Mouse (Mus musculus) embryonic facial prominence, embryonic 14.5 days (tissue): Measurements from ENCODE around the gene Capg. TPM values are rescaled to one million over a fixed set of nuclear protein-coding genes. Genes with fewer than 3 reads are reported as not detected.

Experiments
- ATAC-seq: fragments of 200-750 bp; cut with Nextera tagmentation; 2 replicates; pipeline ENCODE4 v1.8.0; 2017; ENCODE audit warnings: low read depth, moderate number of reproducible peaks, moderate TSS enrichment
- DNase-seq: peaks from one replicate; pipeline ENCODE4 v3.0.0-alpha.2; 2015; ENCODE audit warnings: low spot score
- H3K27ac ChIP-seq: fragments of 300-500 bp; sonication (generic); replicated peaks from 2 replicates; pipeline ENCODE4 v1.5.1; 2014; ENCODE audit warnings: low read depth, mild to moderate bottlenecking, low read length, moderate library complexity
- H3K27me3 ChIP-seq: fragments of 300-500 bp; sonication (generic); replicated peaks from 2 replicates; pipeline ENCODE4 v1.6.1; 2014; ENCODE audit warnings: low read length; ENCODE audit not compliant: control insufficient read depth, insufficient read depth
- H3K36me3 ChIP-seq: fragments of 300-500 bp; sonication (generic); 2 replicates; pipeline ENCODE4 v1.6.1; 2014; ENCODE audit warnings: low read length, mixed read lengths; ENCODE audit not compliant: control insufficient read depth, insufficient read depth
- H3K4me1 ChIP-seq: fragments of 300-500 bp; sonication (generic); 2 replicates; pipeline ENCODE4 v1.6.1; 2014; ENCODE audit warnings: antibody characterized with exemption, low read length; ENCODE audit not compliant: control insufficient read depth, insufficient read depth
- H3K4me2 ChIP-seq: fragments of 300-500 bp; sonication (generic); 2 replicates; pipeline ENCODE4 v1.6.1; 2014; ENCODE audit warnings: low read depth, mild to moderate bottlenecking, low read length, moderate library complexity, mixed read lengths
- H3K4me3 ChIP-seq: fragments of 300-500 bp; sonication (generic); 2 replicates; pipeline ENCODE4 v1.5.1; 2014; ENCODE audit warnings: low read depth, mild to moderate bottlenecking, low read length
- H3K9ac ChIP-seq: fragments of 300-500 bp; sonication (generic); 2 replicates; pipeline ENCODE4 v1.6.1; 2014; ENCODE audit warnings: low read depth, mild to moderate bottlenecking, low read length, moderate library complexity, mixed read lengths
- H3K9me3 ChIP-seq: fragments of 300-500 bp; sonication (generic); 2 replicates; pipeline ENCODE4 v1.6.1; 2016; ENCODE audit warnings: low read length; ENCODE audit not compliant: control insufficient read depth
- WGBS: fragments of 180-500 bp; shearing (Covaris S2); extraction: QIAGEN DNeasy Blood & Tissue Kit; methylation state at CpG from one replicate; pipeline ENCODE4 v1.1.7; 2014; 5-methylcytosine and 5-hydroxymethylcytosine counted together
- polyA plus RNA-seq: library from polyadenylated mRNA; unstranded; fragments of >200 nt; fragmentation: Nextera tagmentation; extraction: Ambion mirVana; gene quantifications from 2 replicates; pipeline ENCODE4 v1.2.1, GENCODE M21; 2014

Capg gene
- polyA plus RNA-seq, 1 experiment from 2014 or later, result 75.9 TPM

DNA sequence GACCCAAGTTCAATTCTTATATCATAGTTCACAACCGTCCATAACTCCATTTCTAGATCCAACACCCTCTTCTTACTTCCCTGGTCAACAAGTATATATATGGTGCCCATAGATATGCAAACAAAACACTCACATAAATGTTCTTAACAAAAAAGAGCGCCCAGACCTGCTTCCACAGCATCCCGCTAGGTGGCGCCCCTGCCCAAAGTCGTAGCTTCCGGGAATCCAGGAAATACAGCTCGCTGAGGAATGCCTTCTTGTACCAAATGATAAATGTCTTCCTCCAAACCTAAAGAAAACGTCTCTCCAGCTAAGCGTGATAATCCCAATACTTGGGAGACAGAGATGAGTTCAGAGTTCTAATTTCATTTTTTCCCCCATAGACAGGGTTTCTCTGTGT, 9.0 kb upstream of the Capg start:
- H3K9ac ChIP-seq, result no peak overlapping the region
- H3K36me3 ChIP-seq, result no peaks in the 10 kb centered on the region
- peaks cover 6% of the 10 kb centered on the region for H3K4me1 ChIP-seq
- 2% methylated on average over 9 of the region's 9 CpGs for WGBS
- H3K9me3 ChIP-seq, result no peaks in the 10 kb centered on the region
- no peak overlapping the region for H3K4me3 ChIP-seq
- ATAC-seq (no peak), DNase-seq (peak; percentile 81)
- peak overlapping the region; percentile 45 for H3K4me2 ChIP-seq
- H3K27ac ChIP-seq, result no peak overlapping the region
- H3K27me3 ChIP-seq, result no peaks in the 10 kb centered on the region

DNA sequence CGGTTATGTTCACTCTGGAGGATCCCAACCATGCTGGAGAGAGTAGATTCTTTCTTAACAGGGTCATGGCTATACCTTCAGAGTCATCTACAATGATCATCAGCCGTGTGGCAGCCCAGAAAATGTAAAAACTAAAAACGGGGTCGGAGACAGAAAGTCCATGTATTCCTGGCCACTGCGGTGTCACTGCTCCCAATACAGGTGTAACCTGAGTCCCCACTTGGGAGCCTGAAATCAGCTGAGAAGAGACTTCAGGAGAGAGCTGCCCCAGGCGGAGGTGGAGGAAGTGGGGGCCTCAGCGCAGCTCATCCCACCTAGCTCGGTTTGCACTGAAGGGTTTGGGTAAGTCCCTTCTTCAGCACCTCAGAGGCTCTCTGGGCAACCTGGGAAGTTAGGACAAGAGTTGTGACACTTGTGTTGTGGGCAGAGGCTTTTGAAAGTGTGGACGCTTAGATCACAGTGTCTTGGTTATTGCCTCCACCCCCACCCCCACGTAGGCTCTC, 6.1 kb upstream of the Capg start:
- DNase-seq (no peak), ATAC-seq (no peak)
- Histone ChIP-seq H3K4me2 (peak overlapping the region; percentile 75), H3K9ac (peak overlapping the region; percentile 63), H3K4me1 (peaks cover 6% of the 10 kb centered on the region), H3K9me3 (no peaks in the 10 kb centered on the region), H3K27ac (no peak overlapping the region), H3K27me3 (no peaks in the 10 kb centered on the region), H3K36me3 (no peaks in the 10 kb centered on the region), H3K4me3 (peak overlapping the region; percentile 49)
- 38% methylated on average over 10 of the region's 10 CpGs for WGBS

- WGBS, result under 1% methylated on average over 16 of the region's 16 CpGs
- peak overlapping the region; percentile 63 for H3K9ac ChIP-seq
- H3K4me2 ChIP-seq, result peak overlapping the region; percentile 75
These were observed 5.6 kb upstream of the Capg start for GRCm38 (mm10) chr6:72538562-72539031.

DNA sequence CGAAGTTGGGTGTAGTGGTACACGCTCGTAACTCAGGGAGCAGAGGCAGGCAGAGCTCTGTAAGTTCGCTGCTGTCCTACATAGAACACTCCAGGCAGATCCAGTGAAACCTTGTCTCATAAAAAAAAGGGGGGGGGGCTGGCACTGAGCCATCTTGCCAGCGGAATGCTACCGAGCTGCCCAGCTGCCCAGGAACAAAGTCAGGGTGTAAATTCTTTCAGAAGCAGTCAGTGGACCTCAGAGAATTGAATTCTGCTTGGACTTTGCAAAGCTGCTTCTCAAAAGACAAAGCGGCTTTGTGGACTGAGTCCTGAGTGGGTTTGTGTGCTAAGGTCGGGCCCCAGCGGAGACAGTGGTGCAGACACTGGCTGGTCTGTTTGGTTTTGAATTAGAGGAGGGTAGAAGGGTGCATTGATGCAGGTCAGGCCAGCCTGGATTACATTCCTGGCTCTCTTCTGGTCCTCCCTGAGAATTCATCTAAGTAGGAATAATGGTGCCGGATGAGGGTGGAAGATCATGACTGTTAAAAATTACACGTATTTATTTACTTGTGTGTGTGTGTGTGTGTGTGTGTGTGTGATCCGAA, 833 bp upstream of the Capg start:
- DNase-seq (peak; percentile 45), ATAC-seq (no peak)
- WGBS, result 70% methylated on average over 12 of the region's 12 CpGs
- Histone ChIP-seq H3K4me2 (no peak overlapping the region), H3K27me3 (no peaks in the 10 kb centered on the region), H3K27ac (0 out of 2 replicates have a peak overlapping the region, but pooled peaks have one; percentile 6), H3K9ac (no peak overlapping the region), H3K4me3 (no peak overlapping the region), H3K9me3 (no peaks in the 10 kb centered on the region), H3K36me3 (no peaks in the 10 kb centered on the region), H3K4me1 (0 out of 2 replicates have a peak, but pooled peaks cover under 1% of the 10 kb centered on the region)

More at GRCm38 (mm10) chr6:72538562-72539031, 5.6 kb upstream of the Capg start:
- ATAC-seq (peak; percentile 96), DNase-seq (peak; percentile 95)
- Histone ChIP-seq H3K27ac (no peak overlapping the region), H3K4me3 (peak overlapping the region; percentile 49), H3K9me3 (no peaks in the 10 kb centered on the region), H3K4me1 (peaks cover 6% of the 10 kb centered on the region), H3K36me3 (no peaks in the 10 kb centered on the region), H3K27me3 (no peaks in the 10 kb centered on the region)

- H3K4me2 ChIP-seq, result no peak overlapping the region
- H3K4me3 ChIP-seq, result no peak overlapping the region
- 49% methylated on average over 7 of the region's 7 CpGs for WGBS
- no peaks in the 10 kb centered on the region for H3K9me3 ChIP-seq
- H3K27ac ChIP-seq, result no peak overlapping the region
- no peaks in the 10 kb centered on the region for H3K27me3 ChIP-seq
- H3K36me3 ChIP-seq, result no peaks in the 10 kb centered on the region
- no peak overlapping the region for H3K9ac ChIP-seq
- DNase-seq (no peak), ATAC-seq (no peak)
- peaks cover 4% of the 10 kb centered on the region; the same call in 1 of the 2 replicates for H3K4me1 ChIP-seq
These were observed 1.2 kb downstream of the Capg start for GRCm38 (mm10) chr6:72545377-72545776.

DNA sequence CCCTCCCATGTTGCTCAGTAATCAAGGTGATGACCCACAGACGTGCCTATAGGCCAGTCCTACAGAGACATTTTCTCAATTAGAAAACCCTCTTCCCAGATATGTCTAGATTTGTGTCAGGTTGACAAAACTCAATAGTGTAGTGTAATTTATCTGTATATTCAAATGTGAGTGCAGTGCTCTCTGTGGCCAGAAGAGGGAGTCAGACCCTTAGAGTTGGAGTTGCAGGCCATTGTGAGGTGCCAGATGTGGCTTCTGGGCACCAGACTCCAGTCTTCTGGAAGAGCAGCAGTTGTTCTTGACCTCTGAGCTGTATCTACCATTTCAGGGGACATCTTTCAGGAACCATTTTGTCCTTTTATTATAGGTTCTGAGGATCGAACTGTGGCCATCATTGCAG, 2.9 kb downstream of the Capg start:
- peaks cover 13% of the 10 kb centered on the region; the same call in 1 of the 2 replicates for H3K4me1 ChIP-seq
- H3K9ac ChIP-seq, result no peak overlapping the region
- H3K27me3 ChIP-seq, result no peaks in the 10 kb centered on the region
- WGBS, result 88% methylated on average over 2 of the region's 2 CpGs
- no peak overlapping the region for H3K4me2 ChIP-seq
- H3K9me3 ChIP-seq, result no peaks in the 10 kb centered on the region
- DNase-seq (no peak), ATAC-seq (no peak)
- H3K36me3 ChIP-seq, result no peaks in the 10 kb centered on the region
- H3K27ac ChIP-seq, result no peak overlapping the region
- H3K4me3 ChIP-seq, result no peak overlapping the region

DNA sequence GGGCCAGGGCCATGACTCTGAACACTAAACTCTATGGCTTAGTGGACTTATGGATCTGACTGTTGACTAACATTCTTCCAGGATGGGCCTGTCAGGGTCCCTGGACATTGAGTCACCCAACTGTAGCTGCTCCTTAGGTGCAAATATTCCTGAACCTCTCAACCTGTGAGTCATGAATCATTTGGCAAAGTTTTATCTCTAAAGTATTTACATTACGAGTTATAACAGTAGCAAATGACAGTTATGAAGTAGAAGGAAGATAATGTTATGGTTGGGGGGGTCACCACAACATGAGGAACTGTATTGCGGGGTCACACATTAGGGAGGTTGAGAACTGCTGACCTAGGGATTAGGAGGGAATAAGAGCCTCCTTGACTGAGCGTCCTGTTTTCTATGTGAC, 3.7 kb downstream of the Capg start:
- Histone ChIP-seq H3K4me2 (no peak overlapping the region), H3K27me3 (no peaks in the 10 kb centered on the region), H3K4me1 (peaks cover 21% of the 10 kb centered on the region; the same call in 1 of the 2 replicates), H3K9ac (no peak overlapping the region), H3K4me3 (no peak overlapping the region), H3K36me3 (no peaks in the 10 kb centered on the region), H3K9me3 (no peaks in the 10 kb centered on the region), H3K27ac (no peak overlapping the region)
- no peak for ATAC-seq
- WGBS, result 96% methylated on average over 3 of the region's 3 CpGs
- DNase-seq, result no peak

- Histone ChIP-seq H3K36me3 (no peaks in the 10 kb centered on the region), H3K27me3 (no peaks in the 10 kb centered on the region), H3K4me2 (peak overlapping the region; percentile 16; the same call in 1 of the 2 replicates), H3K9me3 (no peaks in the 10 kb centered on the region), H3K4me1 (peaks cover 29% of the 10 kb centered on the region), H3K4me3 (no peak overlapping the region), H3K9ac (no peak overlapping the region; the same call in 1 of the 2 replicates), H3K27ac (peak overlapping the region; percentile 4; the same call in 1 of the 2 replicates)
- WGBS, result 50% methylated on average over 9 of the region's 9 CpGs
- DNase-seq (peak; percentile 54), ATAC-seq (peak; percentile 12; the same call in 1 of the 2 replicates)
These were observed 4.9 kb downstream of the Capg start for GRCm38 (mm10) chr6:72549041-72549580.
